Mouse (Mus musculus) forebrain, embryonic 11.5 days (tissue): ENCODE results near the gene Pdpk1. TPM values are rescaled to one million over a fixed set of nuclear protein-coding genes. Genes with fewer than 3 reads are reported as not detected.
"Not testable (repeated sequence)": the region's sequence is repeated elsewhere in the genome, so short reads cannot be mapped to it uniquely, and the experiment has no call there.

Experiments
- ATAC-seq: fragments of 200-750 bp; cut with Nextera tagmentation; replicated peaks from 2 replicates; pipeline ENCODE4 v1.8.0; 2017; ENCODE audit warnings: moderate TSS enrichment; ENCODE audit not compliant: low FRiP score
- DNase-seq: peaks from one replicate; pipeline ENCODE4 v3.0.0-alpha.2; 2017; ENCODE audit warnings: low spot score
- H3K27ac ChIP-seq: fragments of 300-500 bp; sonication (generic); 2 replicates; pipeline ENCODE4 v1.5.1; 2014; ENCODE audit warnings: low read depth, low read length
- H3K27me3 ChIP-seq: fragments of 300-500 bp; sonication (generic); 2 replicates; pipeline ENCODE4 v1.6.1; 2014; ENCODE audit warnings: mild to moderate bottlenecking, low read length, mixed read lengths; ENCODE audit not compliant: control insufficient read depth, insufficient read depth
- H3K36me3 ChIP-seq: fragments of 300-500 bp; sonication (generic); 2 replicates; pipeline ENCODE4 v1.6.1; 2014; ENCODE audit warnings: mild to moderate bottlenecking, low read length, moderate library complexity, mixed read lengths; ENCODE audit not compliant: control insufficient read depth, insufficient read depth
- H3K4me1 ChIP-seq: fragments of 300-500 bp; sonication (generic); replicated peaks from 2 replicates; pipeline ENCODE4 v1.6.1; 2014; ENCODE audit warnings: low read length, mixed read lengths; ENCODE audit not compliant: control insufficient read depth, insufficient read depth
- H3K4me2 ChIP-seq: fragments of 300-500 bp; sonication (generic); 2 replicates; pipeline ENCODE4 v1.6.1; 2014; ENCODE audit warnings: low read depth, mild to moderate bottlenecking, low read length, moderate library complexity, mixed read lengths; ENCODE audit not compliant: severe bottlenecking
- H3K4me3 ChIP-seq: fragments of 300-500 bp; sonication (generic); 2 replicates; pipeline ENCODE4 v1.5.1; 2014; ENCODE audit warnings: low read depth, low read length
- H3K9ac ChIP-seq: fragments of 300-500 bp; sonication (generic); 2 replicates; pipeline ENCODE4 v1.6.1; 2014; ENCODE audit warnings: low read length
- H3K9me3 ChIP-seq: fragments of 300-500 bp; sonication (generic); 2 replicates; pipeline ENCODE4 v1.6.1; 2016; ENCODE audit warnings: low read length, mixed read lengths; ENCODE audit not compliant: control insufficient read depth
- WGBS: fragments of 180-500 bp; shearing (Covaris S2); extraction: QIAGEN DNeasy Blood & Tissue Kit; methylation state at CpG from one replicate; pipeline ENCODE4 v1.1.7; 2014; 5-methylcytosine and 5-hydroxymethylcytosine counted together
- polyA plus RNA-seq: library from polyadenylated mRNA; unstranded; fragments of >200 nt; fragmentation: Nextera tagmentation; extraction: Ambion mirVana; gene quantifications from 2 replicates; pipeline ENCODE4 v1.2.1, GENCODE M21; 2014

The Pdpk1 gene
- polyA plus RNA-seq, 1 experiment from 2014 or later: 46.6 TPM

GRCm38 (mm10) chr17:24126801-24127200 is 23.9 kb downstream of the Pdpk1 start:
- 86% methylated on average over 3 of the region's 3 CpGs for WGBS
- no peaks in the 10 kb centered on the region for H3K9me3 ChIP-seq
- no peak for DNase-seq
- H3K27ac ChIP-seq: no peak overlapping the region
- no peaks in the 10 kb centered on the region for H3K36me3 ChIP-seq
- no peak for ATAC-seq
- H3K4me1 ChIP-seq: no peaks in the 10 kb centered on the region
- H3K4me3 ChIP-seq: no peak overlapping the region
- no peak overlapping the region for H3K9ac ChIP-seq
- no peaks in the 10 kb centered on the region for H3K27me3 ChIP-seq
- H3K4me2 ChIP-seq: no peak overlapping the region

DNA sequence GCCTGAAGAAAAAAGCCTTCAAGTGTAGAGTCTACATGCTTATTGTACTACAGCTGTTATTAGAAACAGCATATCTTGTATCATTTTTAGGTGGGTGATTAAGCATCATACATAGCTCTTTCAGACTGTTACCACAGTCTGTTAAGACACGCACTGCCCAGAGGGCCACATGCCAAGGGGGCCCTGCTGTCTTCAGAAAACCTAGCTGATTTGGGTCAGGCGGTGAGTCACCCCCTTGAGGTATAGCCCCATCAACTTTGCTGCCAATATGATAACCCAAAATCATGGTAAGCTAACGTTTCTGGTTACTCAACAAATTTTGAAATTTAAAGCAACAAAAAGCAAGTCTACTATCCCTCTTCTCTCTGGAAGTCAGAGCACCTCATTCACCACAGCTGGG is 31.3 kb downstream of the Pdpk1 start:
- WGBS: 87% methylated on average over 3 of the region's 3 CpGs
- H3K4me3 ChIP-seq: no peak overlapping the region

GRCm38 (mm10) chr17:24113031-24113430 is 37.7 kb downstream of the Pdpk1 start:
- 91% methylated on average over 4 of the region's 4 CpGs for WGBS
- no peaks in the 10 kb centered on the region for H3K9me3 ChIP-seq
- ATAC-seq (no peak), DNase-seq (no peak)
- no peak overlapping the region for H3K9ac ChIP-seq
- H3K4me1 ChIP-seq: no peaks in the 10 kb centered on the region
- H3K36me3 ChIP-seq: no peaks in the 10 kb centered on the region
- no peak overlapping the region for H3K27ac ChIP-seq
- H3K4me2 ChIP-seq: no peak overlapping the region
- H3K4me3 ChIP-seq: no peak overlapping the region
- H3K27me3 ChIP-seq: no peaks in the 10 kb centered on the region

More for the DNA sequence above, 31.3 kb downstream of the Pdpk1 start:
- H3K9ac ChIP-seq: no peak overlapping the region
- DNase-seq: no peak
- H3K27me3 ChIP-seq: no peaks in the 10 kb centered on the region
- no peak for ATAC-seq
- H3K4me2 ChIP-seq: no peak overlapping the region
- no peaks in the 10 kb centered on the region for H3K4me1 ChIP-seq
- no peaks in the 10 kb centered on the region for H3K36me3 ChIP-seq
- no peaks in the 10 kb centered on the region for H3K9me3 ChIP-seq
- H3K27ac ChIP-seq: no peak overlapping the region

DNA sequence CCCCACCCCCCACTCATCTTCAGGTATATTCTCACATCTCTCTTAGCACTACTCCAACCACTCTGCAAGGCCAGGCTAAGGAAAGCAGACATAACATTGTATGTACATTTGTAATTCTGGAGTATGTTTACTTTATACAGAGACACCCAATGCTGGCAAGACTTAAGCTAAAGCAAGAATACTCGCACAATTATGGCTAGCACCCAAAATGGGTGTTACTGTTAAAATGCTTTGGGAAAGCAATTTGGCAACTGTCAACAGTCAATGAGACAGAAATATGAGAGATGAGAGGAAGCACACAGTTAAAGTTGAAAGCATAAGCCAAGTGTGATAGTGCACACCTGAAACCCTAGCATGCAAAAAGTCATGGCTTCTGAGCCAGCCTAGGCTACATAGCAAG is 39.5 kb downstream of the Pdpk1 start:
- ATAC-seq (no peak), DNase-seq (no peak)
- 96% methylated on average over 1 of the region's 1 CpGs for WGBS
- no peak overlapping the region for H3K4me2 ChIP-seq
- no peak overlapping the region for H3K27ac ChIP-seq
- H3K36me3 ChIP-seq: no peaks in the 10 kb centered on the region
- H3K4me3 ChIP-seq: no peak overlapping the region
- no peaks in the 10 kb centered on the region for H3K27me3 ChIP-seq
- H3K4me1 ChIP-seq: no peaks in the 10 kb centered on the region
- H3K9me3 ChIP-seq: no peaks in the 10 kb centered on the region
- H3K9ac ChIP-seq: no peak overlapping the region

DNA sequence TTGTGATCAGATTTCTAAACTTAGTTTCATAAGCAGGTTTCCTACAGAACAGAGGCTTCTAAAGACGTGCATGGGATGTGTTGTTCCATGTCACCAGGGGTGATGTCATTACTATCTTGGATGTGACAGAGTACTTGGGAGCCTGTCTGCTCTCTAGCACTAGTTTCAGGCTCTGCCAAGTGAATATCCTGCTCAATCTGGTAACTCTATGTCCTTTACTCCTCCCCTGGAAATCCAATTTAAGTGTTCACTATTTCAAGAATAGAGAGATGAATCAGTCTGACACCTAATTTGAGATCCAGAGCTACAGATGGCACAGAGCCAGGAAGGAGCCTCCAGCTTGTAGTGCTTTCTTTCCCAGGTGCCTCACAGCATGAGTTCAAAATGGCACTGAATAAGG is 41.8 kb downstream of the Pdpk1 start:
- Histone ChIP-seq H3K27ac (no peak overlapping the region), H3K4me3 (no peak overlapping the region), H3K9ac (no peak overlapping the region), H3K27me3 (no peaks in the 10 kb centered on the region), H3K4me1 (no peaks in the 10 kb centered on the region), H3K36me3 (no peaks in the 10 kb centered on the region), H3K9me3 (no peaks in the 10 kb centered on the region), H3K4me2 (no peak overlapping the region)
- DNase-seq (no peak), ATAC-seq (no peak)
- 86% methylated on average over 1 of the region's 1 CpGs for WGBS

- H3K4me3 ChIP-seq: no peak overlapping the region
Measured at GRCm38 (mm10) chr17:24105111-24105510, 45.6 kb downstream of the Pdpk1 start.

GRCm38 (mm10) chr17:24098354-24098753 is 52.4 kb downstream of the Pdpk1 start:
- H3K9ac ChIP-seq: no peak overlapping the region
- H3K36me3 ChIP-seq: peaks cover 2% of the 10 kb centered on the region; the same call in 1 of the 2 replicates
- no peak overlapping the region for H3K4me2 ChIP-seq
- no peak for DNase-seq
- H3K4me1 ChIP-seq: no peaks in the 10 kb centered on the region
- H3K27me3 ChIP-seq: no peaks in the 10 kb centered on the region
- ATAC-seq: no peak
- H3K9me3 ChIP-seq: no peaks in the 10 kb centered on the region
- 93% methylated on average over 4 of the region's 4 CpGs for WGBS
- no peak overlapping the region for H3K27ac ChIP-seq
- no peak overlapping the region for H3K4me3 ChIP-seq

More at GRCm38 (mm10) chr17:24105111-24105510, 45.6 kb downstream of the Pdpk1 start:
- no peaks in the 10 kb centered on the region for H3K27me3 ChIP-seq
- no peaks in the 10 kb centered on the region; the same call in 1 of the 2 replicates for H3K36me3 ChIP-seq
- H3K4me1 ChIP-seq: no peaks in the 10 kb centered on the region
- no peak overlapping the region for H3K9ac ChIP-seq
- ATAC-seq: no peak
- DNase-seq: no peak
- H3K4me2 ChIP-seq: no peak overlapping the region
- no peak overlapping the region for H3K27ac ChIP-seq
- no peaks in the 10 kb centered on the region for H3K9me3 ChIP-seq
- 83% methylated on average over 2 of the region's 2 CpGs for WGBS

GRCm38 (mm10) chr17:24090575-24090974 is 60.1 kb downstream of the Pdpk1 start:
- Histone ChIP-seq H3K4me3 (no peak overlapping the region), H3K4me2 (no peak overlapping the region), H3K9me3 (no peaks in the 10 kb centered on the region), H3K9ac (no peak overlapping the region), H3K27me3 (no peaks in the 10 kb centered on the region), H3K27ac (no peak overlapping the region), H3K4me1 (no peaks in the 10 kb centered on the region), H3K36me3 (no peaks in the 10 kb centered on the region; the same call in 1 of the 2 replicates)
- 98% methylated on average over 1 of the region's 1 CpGs for WGBS
- DNase-seq (no peak), ATAC-seq (no peak)

DNA sequence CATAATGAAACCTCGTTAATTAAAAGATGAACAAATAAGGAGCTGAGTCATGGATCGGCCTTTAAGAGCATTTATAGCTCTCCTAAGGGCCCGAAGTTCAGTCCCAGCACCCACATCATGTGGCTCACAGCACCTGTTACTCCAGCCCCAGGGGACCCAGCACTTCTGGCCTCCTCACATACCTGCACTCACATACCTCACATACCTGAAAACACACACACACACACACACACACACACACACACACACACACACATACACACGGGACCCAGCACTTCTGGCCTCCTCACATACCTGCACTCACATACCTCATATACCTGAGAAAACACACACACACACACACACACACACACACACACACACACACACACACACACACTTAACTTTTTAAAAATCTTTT is 64.3 kb downstream of the Pdpk1 start:
- not testable (repeated sequence) for ATAC-seq, H3K36me3 ChIP-seq, H3K4me3 ChIP-seq, H3K4me2 ChIP-seq, H3K4me1 ChIP-seq, H3K9me3 ChIP-seq, DNase-seq, H3K9ac ChIP-seq, H3K27me3 ChIP-seq, H3K27ac ChIP-seq
- WGBS: 90% methylated on average over 4 of the region's 4 CpGs
